Mouse (Mus musculus) kidney, embryonic 14.5 days (tissue): ENCODE data around the gene 2900026A02Rik. TPM values are rescaled to one million over a fixed set of nuclear protein-coding genes. Genes with fewer than 3 reads are reported as not detected.
"Not testable (repeated sequence)": the region's sequence is repeated elsewhere in the genome, so short reads cannot be mapped to it uniquely, and the experiment has no call there.

ENCODE experiments used
- ATAC-seq: fragments of 200-750 bp; cut with Nextera tagmentation; 2 replicates; pipeline ENCODE4 v1.8.0; 2017; ENCODE audit warnings: moderate number of reproducible peaks, mild to moderate bottlenecking, moderate TSS enrichment, moderate library complexity; ENCODE audit not compliant: low FRiP score, low TSS enrichment
- H3K27ac ChIP-seq: fragments of 300-500 bp; sonication (generic); 2 replicates; pipeline ENCODE4 v1.5.1; 2014; ENCODE audit warnings: low read depth, mild to moderate bottlenecking, low read length, moderate library complexity, mixed read lengths
- H3K27me3 ChIP-seq: fragments of 300-500 bp; sonication (generic); 2 replicates; pipeline ENCODE4 v1.6.1; 2014; ENCODE audit warnings: mild to moderate bottlenecking, low read length; ENCODE audit not compliant: control insufficient read depth, insufficient read depth
- H3K36me3 ChIP-seq: fragments of 300-500 bp; sonication (generic); 2 replicates; pipeline ENCODE4 v1.6.1; 2014; ENCODE audit warnings: low read length, mixed read lengths; ENCODE audit not compliant: control insufficient read depth, insufficient read depth
- H3K4me1 ChIP-seq: fragments of 300-500 bp; sonication (generic); 2 replicates; pipeline ENCODE4 v1.6.1; 2014; ENCODE audit warnings: low read length, mixed read lengths; ENCODE audit not compliant: control insufficient read depth, insufficient read depth
- H3K4me2 ChIP-seq: fragments of 300-500 bp; sonication (generic); replicated peaks from 2 replicates; pipeline ENCODE4 v1.6.1; 2014; ENCODE audit warnings: low read depth, mild to moderate bottlenecking, low read length
- H3K4me3 ChIP-seq: fragments of 300-500 bp; sonication (generic); 2 replicates; pipeline ENCODE4 v1.5.1; 2014; ENCODE audit warnings: mild to moderate bottlenecking, low read length
- H3K9ac ChIP-seq: fragments of 300-500 bp; sonication (generic); 2 replicates; pipeline ENCODE4 v1.6.1; 2014; ENCODE audit warnings: low read depth, mild to moderate bottlenecking, low read length, moderate library complexity
- H3K9me3 ChIP-seq: fragments of 300-500 bp; sonication (generic); 2 replicates; pipeline ENCODE4 v1.6.1; 2016; ENCODE audit warnings: low read length; ENCODE audit not compliant: control insufficient read depth
- WGBS: fragments of 180-500 bp; shearing (Covaris S2); extraction: QIAGEN DNeasy Blood & Tissue Kit; methylation state at CpG from one replicate; pipeline ENCODE4 v1.1.7; 2014; 5-methylcytosine and 5-hydroxymethylcytosine counted together
- polyA plus RNA-seq: library from polyadenylated mRNA; unstranded; fragments of >200 nt; fragmentation: Nextera tagmentation; extraction: Ambion mirVana; gene quantifications from 2 replicates; pipeline ENCODE4 v1.2.1, GENCODE M21; 2014

2900026A02Rik gene
- polyA plus RNA-seq, 1 experiment from 2014 or later, result 5.4 TPM

- WGBS, result 8% methylated on average over 4 of the region's 4 CpGs
- Histone ChIP-seq H3K27ac (no peak overlapping the region), H3K36me3 (no peaks in the 10 kb centered on the region), H3K4me3 (no peak overlapping the region), H3K9ac (no peak overlapping the region), H3K27me3 (no peaks in the 10 kb centered on the region), H3K4me2 (no peak overlapping the region), H3K9me3 (no peaks in the 10 kb centered on the region), H3K4me1 (peaks cover 37% of the 10 kb centered on the region)
- ATAC-seq, result peak; percentile 24; the same call in 1 of the 2 replicates
These were observed 109.7 kb downstream of the 2900026A02Rik start for GRCm38 (mm10) chr5:113111336-113111735.

DNA sequence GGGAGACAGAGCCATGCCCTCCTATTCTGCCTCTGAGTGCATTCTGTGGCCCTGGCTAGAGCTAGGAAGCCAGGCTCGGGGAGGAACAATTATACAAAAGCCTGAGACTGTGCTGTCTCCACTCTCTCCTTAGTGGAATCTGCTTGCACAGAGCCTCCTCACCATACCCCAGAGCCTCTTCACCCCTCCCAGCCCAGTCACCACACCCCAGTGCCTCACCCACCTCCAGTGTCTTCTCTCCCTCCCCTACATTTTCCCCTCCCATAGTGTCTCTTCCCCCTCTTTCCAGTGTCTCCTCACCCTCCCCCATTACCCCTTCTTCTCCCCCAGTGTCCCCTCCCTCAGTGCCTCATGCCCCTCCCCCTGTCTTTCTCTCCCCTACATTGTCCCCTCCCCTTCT is 110.1 kb downstream of the 2900026A02Rik start:
- Histone ChIP-seq H3K27me3 (no peaks in the 10 kb centered on the region), H3K36me3 (no peaks in the 10 kb centered on the region), H3K4me2 (no peak overlapping the region), H3K4me3 (no peak overlapping the region), H3K27ac (peak overlapping the region; percentile 78), H3K4me1 (peaks cover 37% of the 10 kb centered on the region), H3K9me3 (no peaks in the 10 kb centered on the region), H3K9ac (0 out of 2 replicates have a peak overlapping the region, but pooled peaks have one; percentile 23)
- ATAC-seq, result no peak
- WGBS, result 0% methylated on average over 1 of the region's 1 CpGs

- H3K27me3 ChIP-seq, H3K9ac ChIP-seq, H3K4me3 ChIP-seq, H3K36me3 ChIP-seq, ATAC-seq, H3K9me3 ChIP-seq, H3K27ac ChIP-seq, H3K4me2 ChIP-seq: not testable (repeated sequence)
- H3K4me1 ChIP-seq, result peaks cover 35% of the 10 kb centered on the region
- 92% methylated on average over 2 of the region's 2 CpGs for WGBS
These were observed 111.4 kb downstream of the 2900026A02Rik start for GRCm38 (mm10) chr5:113109651-113110050.

DNA sequence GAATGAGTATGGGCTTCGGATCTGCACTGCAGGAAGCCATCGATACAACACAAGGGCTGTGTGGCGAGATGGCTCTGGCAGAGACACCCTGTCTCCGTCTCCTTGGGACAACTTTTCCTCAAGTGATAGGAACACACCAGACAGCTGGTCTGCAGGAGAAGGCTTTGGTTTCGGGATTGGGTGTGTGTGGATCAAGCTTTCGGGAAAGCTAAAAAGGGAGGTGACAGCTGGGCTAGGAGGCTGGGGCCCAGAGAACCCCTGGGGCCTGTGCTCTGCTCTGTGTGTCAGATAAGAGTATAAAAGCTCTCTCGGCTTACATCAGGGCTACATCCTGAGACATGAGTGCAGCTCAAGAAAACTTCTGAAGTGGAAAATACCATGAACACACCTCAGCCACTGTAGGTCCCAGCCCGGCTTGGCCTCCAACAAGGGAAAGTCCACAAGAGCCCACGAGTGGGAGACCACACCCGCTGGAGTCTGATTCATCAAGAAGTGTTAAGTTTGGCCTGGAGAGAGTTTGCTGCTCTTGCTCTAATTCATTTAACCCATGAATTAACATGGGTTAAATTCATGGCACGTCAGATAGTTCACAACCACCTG is 112.8 kb downstream of the 2900026A02Rik start:
- Histone ChIP-seq H3K9me3 (no peaks in the 10 kb centered on the region), H3K4me3 (no peak overlapping the region), H3K4me2 (no peak overlapping the region), H3K36me3 (no peaks in the 10 kb centered on the region), H3K4me1 (peaks cover 21% of the 10 kb centered on the region), H3K9ac (no peak overlapping the region), H3K27me3 (no peaks in the 10 kb centered on the region), H3K27ac (no peak overlapping the region)
- 70% methylated on average over 11 of the region's 11 CpGs for WGBS
- ATAC-seq, result no peak

DNA sequence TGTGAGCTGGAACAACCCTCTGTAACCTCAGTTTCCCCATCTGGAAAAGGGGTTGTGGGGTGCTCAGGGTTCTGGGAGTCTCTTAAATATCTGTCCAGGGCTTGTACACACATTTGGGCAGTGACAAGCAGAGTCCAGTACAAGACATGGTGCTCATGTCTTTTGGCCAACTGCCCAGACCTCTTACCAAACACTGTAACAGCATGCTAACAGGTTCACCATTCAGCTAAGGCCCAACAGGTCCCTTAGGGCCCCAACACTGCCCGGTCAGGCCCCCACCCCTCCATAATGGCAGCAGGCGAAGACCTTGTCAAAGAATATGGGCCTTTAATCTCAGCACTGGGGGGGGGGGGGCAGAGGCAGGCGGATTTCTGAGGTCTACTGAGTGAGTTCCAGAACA is 113.3 kb downstream of the 2900026A02Rik start:
- H3K27me3 ChIP-seq, result no peaks in the 10 kb centered on the region
- no peak for ATAC-seq
- WGBS, result 68% methylated on average over 3 of the region's 3 CpGs
- no peak overlapping the region for H3K27ac ChIP-seq
- no peaks in the 10 kb centered on the region for H3K36me3 ChIP-seq
- no peak overlapping the region for H3K4me3 ChIP-seq
- H3K9ac ChIP-seq, result no peak overlapping the region
- no peak overlapping the region for H3K4me2 ChIP-seq
- peaks cover 16% of the 10 kb centered on the region for H3K4me1 ChIP-seq
- H3K9me3 ChIP-seq, result no peaks in the 10 kb centered on the region

- Histone ChIP-seq H3K9me3 (no peaks in the 10 kb centered on the region), H3K4me2 (no peak overlapping the region), H3K4me3 (no peak overlapping the region), H3K27me3 (no peaks in the 10 kb centered on the region), H3K9ac (no peak overlapping the region), H3K36me3 (no peaks in the 10 kb centered on the region), H3K27ac (no peak overlapping the region), H3K4me1 (peaks cover 8% of the 10 kb centered on the region; the same call in 1 of the 2 replicates)
- no peak for ATAC-seq
- 51% methylated on average over 7 of the region's 7 CpGs for WGBS
These were observed 114.4 kb downstream of the 2900026A02Rik start for GRCm38 (mm10) chr5:113106594-113106993.

GRCm38 (mm10) chr5:113105481-113105880 is 115.6 kb downstream of the 2900026A02Rik start:
- Histone ChIP-seq H3K27me3 (no peaks in the 10 kb centered on the region), H3K9ac (no peak overlapping the region), H3K4me1 (no peaks in the 10 kb centered on the region), H3K4me2 (no peak overlapping the region), H3K36me3 (no peaks in the 10 kb centered on the region), H3K9me3 (no peaks in the 10 kb centered on the region), H3K4me3 (no peak overlapping the region), H3K27ac (no peak overlapping the region)
- WGBS, result 90% methylated on average over 4 of the region's 4 CpGs
- no peak for ATAC-seq

DNA sequence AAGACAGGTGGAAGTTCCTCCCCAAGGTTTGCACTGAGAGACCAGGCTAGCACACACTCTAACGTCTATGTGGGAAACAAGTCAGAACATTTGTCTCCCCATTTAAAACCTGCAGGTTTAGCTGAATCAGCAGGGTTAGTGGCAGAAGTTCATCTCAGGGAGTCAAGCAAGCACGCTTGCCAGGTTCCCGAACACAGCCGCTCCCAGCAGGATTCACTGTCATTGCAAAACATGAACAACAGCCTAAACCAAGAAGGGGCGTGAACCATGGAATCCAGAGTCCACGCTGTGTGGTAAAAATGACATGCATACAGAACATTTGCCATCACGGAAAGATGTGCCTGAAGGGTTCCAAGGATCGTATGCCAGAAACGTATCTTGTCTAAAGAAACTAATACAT is 116.0 kb downstream of the 2900026A02Rik start:
- Histone ChIP-seq H3K4me1 (no peaks in the 10 kb centered on the region), H3K36me3 (no peaks in the 10 kb centered on the region), H3K27ac (no peak overlapping the region), H3K9me3 (no peaks in the 10 kb centered on the region), H3K9ac (no peak overlapping the region), H3K4me2 (no peak overlapping the region), H3K4me3 (no peak overlapping the region), H3K27me3 (no peaks in the 10 kb centered on the region)
- no peak for ATAC-seq
- WGBS, result 73% methylated on average over 9 of the region's 9 CpGs

DNA sequence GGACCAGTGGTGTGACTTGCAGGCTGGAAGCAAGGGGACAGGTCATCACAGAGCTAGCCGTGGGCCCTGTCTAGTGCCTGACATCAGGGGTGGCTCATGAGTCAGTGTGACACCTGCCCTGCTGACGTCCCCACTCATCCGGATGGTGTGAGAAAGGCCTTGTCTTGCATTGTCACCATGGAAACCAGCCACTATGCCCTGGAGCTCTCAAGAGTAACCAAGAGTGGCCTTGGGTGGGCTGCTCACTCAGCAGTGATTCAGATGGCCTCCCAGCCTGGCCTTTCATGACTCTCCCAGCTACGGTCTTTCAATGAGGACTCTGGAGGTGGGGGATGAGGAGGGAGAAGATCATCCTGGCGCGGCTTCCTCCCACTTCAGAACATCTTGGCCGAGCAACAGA is 118.6 kb downstream of the 2900026A02Rik start:
- Histone ChIP-seq H3K4me2 (no peak overlapping the region), H3K4me3 (no peak overlapping the region), H3K27ac (no peak overlapping the region), H3K9me3 (no peaks in the 10 kb centered on the region), H3K36me3 (no peaks in the 10 kb centered on the region), H3K9ac (no peak overlapping the region), H3K4me1 (no peaks in the 10 kb centered on the region), H3K27me3 (no peaks in the 10 kb centered on the region)
- 46% methylated on average over 7 of the region's 7 CpGs for WGBS
- ATAC-seq, result no peak
